Mouse (Mus musculus): ENCODE results near the gene Trpm2. TPM values are rescaled to one million over a fixed set of nuclear protein-coding genes. Genes with fewer than 3 reads are reported as not detected.
"Not testable (repeated sequence)": the region's sequence is repeated elsewhere in the genome, so short reads cannot be mapped to it uniquely, and the experiment has no call there.

Trpm2 gene
- polyA plus RNA-seq, 1 experiment from 2014 or later, result 1.7 TPM

DNA sequence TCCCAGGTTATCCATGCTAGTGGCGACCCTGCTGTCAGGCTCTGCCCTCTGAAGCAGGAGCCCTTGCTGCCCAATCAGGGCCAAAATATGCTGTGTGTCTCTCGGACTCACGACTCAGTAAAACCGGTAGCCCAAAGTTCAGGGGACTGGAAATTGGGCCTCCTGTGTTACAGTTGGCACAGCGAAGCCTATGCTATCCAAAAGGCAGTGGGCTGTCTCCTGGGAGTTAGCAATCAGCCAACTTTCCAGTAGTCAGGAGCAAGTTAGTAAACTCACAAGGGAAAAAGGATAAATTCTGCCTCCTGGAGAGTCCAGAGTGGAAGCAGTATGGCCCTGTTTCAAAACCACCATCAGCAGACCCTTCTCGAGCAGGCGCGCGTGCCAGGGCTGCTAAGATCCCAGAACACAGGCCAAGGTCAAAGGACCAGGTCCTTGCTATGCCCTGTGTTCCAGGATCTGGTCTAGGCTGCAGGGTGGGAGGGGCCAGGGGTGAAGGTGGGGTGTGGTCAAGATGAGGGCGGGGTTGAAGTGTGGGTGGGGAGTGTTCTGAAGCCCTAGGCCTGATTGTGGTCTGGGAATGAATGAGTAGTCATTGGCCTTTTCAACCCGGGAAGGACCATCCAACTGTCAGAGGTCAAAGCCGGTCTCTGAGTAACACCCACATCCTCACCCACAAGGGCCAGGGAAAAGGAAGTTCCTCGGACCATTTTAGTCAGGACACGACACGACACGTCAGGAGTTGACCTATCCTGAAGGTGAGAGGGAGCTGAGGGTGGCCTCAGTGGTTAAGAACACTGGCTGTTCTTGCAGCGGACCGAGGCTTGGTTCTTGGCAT is 42.5 kb upstream of the Trpm2 start:
- H3K27ac ChIP-seq (ENCODE audit: low read depth), result no peak overlapping the region
- H3K36me3 ChIP-seq (replicated peaks; ENCODE audit: insufficient read depth, low read length), result no peaks in the 10 kb centered on the region
- no peak for TF ChIP-seq CTCF (IDR thresholded peaks at IDR 0.05; ENCODE audit: low read depth)
- no peak for TF ChIP-seq EP300 (IDR thresholded peaks at IDR 0.05; ENCODE audit: low read depth)
- no peak overlapping the region for H3K4me2 ChIP-seq (ENCODE audit: low read depth, low read length)
- DNase-seq, result no peak
- peaks cover 18% of the 10 kb centered on the region for H3K4me1 ChIP-seq (ENCODE audit: insufficient read depth)
- no peak overlapping the region for H3K4me3 ChIP-seq (ENCODE audit: low read depth, low read length)
- ATAC-seq, result no peak
- H3K27me3 ChIP-seq (ENCODE audit: insufficient read depth, low read length), result no peaks in the 10 kb centered on the region
- WGBS (ENCODE audit: insufficient replicate concordance), result 89% methylated on average over 18 of the region's 18 CpGs
- no peaks in the 10 kb centered on the region for H3K9me3 ChIP-seq (ENCODE audit: low read length)
- no peak overlapping the region for H3K9ac ChIP-seq (replicated peaks)

DNA sequence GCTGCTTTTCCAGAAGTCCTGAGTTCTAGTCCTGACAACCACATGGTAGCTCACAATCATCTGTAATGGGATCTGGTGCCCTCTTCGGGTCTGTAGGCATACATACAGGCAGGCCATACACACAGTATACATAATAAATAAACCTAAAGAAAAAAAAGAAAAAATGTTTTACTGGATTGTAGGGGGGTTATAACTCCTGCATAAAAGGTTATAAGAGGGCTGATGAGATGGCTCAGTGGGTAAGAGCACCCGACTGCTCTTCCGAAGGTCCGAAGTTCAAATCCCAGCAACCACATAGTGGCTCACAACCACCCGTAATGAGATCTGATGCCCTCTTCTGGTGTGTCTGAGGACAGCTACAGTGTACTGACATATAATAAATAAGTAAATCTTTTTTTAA is 40.8 kb upstream of the Trpm2 start:
- not testable (repeated sequence) for H3K27ac ChIP-seq (ENCODE audit: low read depth)

DNA sequence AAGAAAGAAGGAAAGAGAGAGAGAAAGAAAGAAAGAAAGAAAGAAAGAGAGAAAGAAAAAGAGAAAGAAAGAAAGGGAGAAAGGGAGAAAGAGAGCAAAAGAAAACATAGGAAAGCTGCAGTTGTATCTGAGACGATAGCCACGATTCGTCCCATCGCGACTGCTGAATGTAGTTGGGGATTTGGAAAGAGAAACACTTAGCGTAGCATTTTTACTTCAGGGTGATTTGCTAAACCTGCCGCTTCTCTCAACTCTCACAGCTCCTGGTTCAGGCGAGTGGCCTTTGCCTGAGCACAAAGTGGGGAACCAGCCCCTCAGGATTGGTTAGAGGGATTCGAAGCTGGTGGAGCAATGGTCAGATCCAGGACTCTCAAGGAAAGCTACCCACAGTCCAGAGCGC is 40.0 kb upstream of the Trpm2 start:
- TF ChIP-seq CTCF (IDR thresholded peaks at IDR 0.05; ENCODE audit: low read depth), result no peak
- no peak for TF ChIP-seq EP300 (IDR thresholded peaks at IDR 0.05; ENCODE audit: low read depth)
- H3K27me3 ChIP-seq (ENCODE audit: insufficient read depth, low read length), result no peaks in the 10 kb centered on the region
- DNase-seq (no peak), ATAC-seq (no peak)
- 12% methylated on average over 10 of the region's 10 CpGs for WGBS (ENCODE audit: insufficient replicate concordance)
- peaks cover 40% of the 10 kb centered on the region for H3K4me1 ChIP-seq (ENCODE audit: insufficient read depth)
- peak overlapping the region; percentile 87 for H3K4me2 ChIP-seq (ENCODE audit: low read depth, low read length)
- peak overlapping the region; percentile 80 for H3K4me3 ChIP-seq (ENCODE audit: low read depth, low read length)
- H3K9me3 ChIP-seq (ENCODE audit: low read length), result no peaks in the 10 kb centered on the region
- peak overlapping the region; percentile 48; the same call in 1 of the 2 replicates for H3K9ac ChIP-seq (replicated peaks)
- H3K27ac ChIP-seq (ENCODE audit: low read depth), result no peak overlapping the region
- H3K36me3 ChIP-seq (replicated peaks; ENCODE audit: insufficient read depth, low read length), result peaks cover 4% of the 10 kb centered on the region; the same call in 1 of the 2 replicates

More for the DNA sequence above, 40.8 kb upstream of the Trpm2 start:
- 85% methylated on average over 5 of the region's 5 CpGs for WGBS (ENCODE audit: insufficient replicate concordance)
- H3K4me3 ChIP-seq (ENCODE audit: low read depth, low read length); H3K9ac ChIP-seq (replicated peaks); DNase-seq; H3K4me2 ChIP-seq (ENCODE audit: low read depth, low read length); H3K36me3 ChIP-seq (replicated peaks; ENCODE audit: insufficient read depth, low read length); ATAC-seq; H3K27me3 ChIP-seq (ENCODE audit: insufficient read depth, low read length); H3K9me3 ChIP-seq (ENCODE audit: low read length): not testable (repeated sequence)
- H3K4me1 ChIP-seq (ENCODE audit: insufficient read depth), result peaks cover 34% of the 10 kb centered on the region
- 0 out of 2 replicates have a peak, but pooled peaks have one; percentile 4 for TF ChIP-seq CTCF (IDR thresholded peaks at IDR 0.05; ENCODE audit: low read depth)

- H3K4me2 ChIP-seq (ENCODE audit: low read depth, low read length), result peak within 1 kb of the TSS; percentile 87
- peak within 1 kb of the TSS; percentile 94 for H3K27ac ChIP-seq (ENCODE audit: low read depth)
- H3K4me3 ChIP-seq (ENCODE audit: low read depth, low read length), result peak within 1 kb of the TSS; percentile 80
- no peak for DNase-seq
- TF ChIP-seq CTCF (IDR thresholded peaks at IDR 0.05; ENCODE audit: low read depth) (no peak), EP300 (IDR thresholded peaks at IDR 0.05; ENCODE audit: low read depth) (no peak)
- WGBS (ENCODE audit: insufficient replicate concordance), result under 1% methylated on average over 9 of the region's 9 CpGs
- peak; percentile 1 for ATAC-seq
- H3K9me3 ChIP-seq (ENCODE audit: low read length), result no peaks in the 10 kb centered on the region
- peaks cover 4% of the 10 kb centered on the region; the same call in 1 of the 2 replicates for H3K36me3 ChIP-seq (replicated peaks; ENCODE audit: insufficient read depth, low read length)
- H3K27me3 ChIP-seq (ENCODE audit: insufficient read depth, low read length), result no peaks in the 10 kb centered on the region
- peaks cover 40% of the 10 kb centered on the region for H3K4me1 ChIP-seq (ENCODE audit: insufficient read depth)
- peak within 1 kb of the TSS; percentile 70 for H3K9ac ChIP-seq (replicated peaks)
Observed at GRCm38 (mm10) chr10:78009945-78010293, 39.6 kb upstream of the Trpm2 start, which contains the start of gene Pfkl. TSS of gene Pfkl (minus strand) at chr10:78010083.

DNA sequence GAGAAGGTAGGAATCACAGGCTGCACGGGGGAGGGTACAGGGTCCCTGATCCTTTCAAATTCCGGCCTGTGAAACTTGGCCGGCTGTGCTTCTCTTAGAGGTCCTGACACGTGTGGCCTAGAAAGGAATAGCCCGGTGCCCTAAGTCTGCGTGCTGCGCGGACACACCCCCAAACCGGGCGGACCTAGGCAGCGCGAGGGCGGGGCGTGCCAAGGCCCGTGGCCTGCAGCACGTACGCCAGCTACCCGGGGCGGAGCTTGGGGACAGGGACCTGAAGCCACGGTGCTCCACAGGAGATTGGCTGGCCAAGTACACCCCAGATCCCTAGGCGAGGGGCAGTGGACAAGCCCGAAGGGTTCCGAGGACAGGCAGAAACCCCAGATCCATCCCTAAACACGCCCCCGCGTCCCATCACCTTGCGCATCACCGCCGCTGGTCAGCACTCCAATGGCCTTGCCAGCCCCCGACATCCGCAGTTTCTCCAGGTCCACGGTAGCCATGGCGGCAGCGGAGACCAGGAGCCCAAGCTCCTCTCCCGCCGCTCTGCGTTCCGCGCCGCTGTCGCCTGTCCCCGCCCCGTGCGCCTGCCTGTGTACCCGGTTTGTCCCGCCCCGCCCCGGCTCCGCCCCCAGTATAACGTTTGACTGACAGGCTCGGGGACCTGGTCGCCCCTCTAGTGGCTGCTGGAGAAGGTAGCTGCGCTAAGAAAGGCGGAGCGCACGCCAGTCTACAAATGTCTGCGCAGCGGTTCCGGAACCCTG is 39.0 kb upstream of the Trpm2 start:
- under 1% methylated on average over 59 of the region's 59 CpGs for WGBS (ENCODE audit: insufficient replicate concordance)
- TF ChIP-seq CTCF (IDR thresholded peaks at IDR 0.05; ENCODE audit: low read depth) (peak; percentile 81), EP300 (IDR thresholded peaks at IDR 0.05; ENCODE audit: low read depth) (no peak)
- peak; percentile 96 for ATAC-seq
- Histone ChIP-seq H3K9ac (replicated peaks) (peak overlapping the region; percentile 70), H3K4me3 (ENCODE audit: low read depth, low read length) (peak overlapping the region; percentile 80), H3K4me2 (ENCODE audit: low read depth, low read length) (peak overlapping the region; percentile 87), H3K27ac (ENCODE audit: low read depth) (peak overlapping the region; percentile 94), H3K27me3 (ENCODE audit: insufficient read depth, low read length) (no peaks in the 10 kb centered on the region), H3K4me1 (ENCODE audit: insufficient read depth) (peaks cover 45% of the 10 kb centered on the region), H3K36me3 (replicated peaks; ENCODE audit: insufficient read depth, low read length) (peaks cover 4% of the 10 kb centered on the region; the same call in 1 of the 2 replicates), H3K9me3 (ENCODE audit: low read length) (no peaks in the 10 kb centered on the region)
- DNase-seq, result peak; percentile 99

DNA sequence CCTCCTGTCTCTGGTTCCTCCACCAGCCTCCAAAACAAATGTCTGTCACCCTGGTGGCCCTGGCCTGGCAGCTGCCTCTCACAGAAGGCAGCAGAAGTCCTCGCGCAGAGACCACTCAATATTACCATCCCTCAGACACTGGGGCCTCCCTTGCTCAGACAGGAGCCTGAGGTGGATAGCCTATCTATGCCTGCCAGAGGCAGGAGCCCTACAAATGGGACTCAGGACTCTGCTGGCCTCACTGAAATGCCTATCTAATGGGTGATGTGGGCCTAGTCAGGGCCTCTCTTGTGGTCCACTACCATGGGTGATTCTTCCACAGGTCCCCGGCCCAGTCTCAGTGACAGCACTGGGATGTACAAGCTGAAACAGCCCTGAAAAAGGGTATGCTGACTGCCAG is 37.8 kb upstream of the Trpm2 start:
- Histone ChIP-seq H3K9me3 (ENCODE audit: low read length) (no peaks in the 10 kb centered on the region), H3K27me3 (ENCODE audit: insufficient read depth, low read length) (no peaks in the 10 kb centered on the region), H3K27ac (ENCODE audit: low read depth) (peak overlapping the region; percentile 62), H3K4me1 (ENCODE audit: insufficient read depth) (peaks cover 46% of the 10 kb centered on the region), H3K36me3 (replicated peaks; ENCODE audit: insufficient read depth, low read length) (peaks cover 7% of the 10 kb centered on the region; the same call in 1 of the 2 replicates), H3K4me2 (ENCODE audit: low read depth, low read length) (peak overlapping the region; percentile 87), H3K4me3 (ENCODE audit: low read depth, low read length) (peak overlapping the region; percentile 80), H3K9ac (replicated peaks) (peak overlapping the region; percentile 70)
- ATAC-seq (no peak), DNase-seq (no peak)
- 48% methylated on average over 3 of the region's 3 CpGs for WGBS (ENCODE audit: insufficient replicate concordance)
- TF ChIP-seq CTCF (IDR thresholded peaks at IDR 0.05; ENCODE audit: low read depth), result no peak
- no peak for TF ChIP-seq EP300 (IDR thresholded peaks at IDR 0.05; ENCODE audit: low read depth)
